Mouse (Mus musculus) small intestine, adult 2 months (tissue): ENCODE measurements around the gene Panx2.

ENCODE experiments used
- CTCF ChIP-seq: fragments of 200-500 bp; IDR thresholded peaks from 2 replicates; pipeline ENCODE4 v1.5.1; 2012; ENCODE audit warnings: low read depth, mild to moderate bottlenecking, control low read depth, inconsistent platforms, low read length, moderate library complexity, mixed read lengths; ENCODE audit not compliant: insufficient replicate concordance, insufficient read length; ENCODE audit errors: extremely low read depth
- POLR2A ChIP-seq: fragments of 200-500 bp; IDR thresholded peaks from 2 replicates; pipeline ENCODE4 v1.6.1; 2012; ENCODE audit warnings: low read depth, mild to moderate bottlenecking, control low read depth, inconsistent platforms, low read length, moderate library complexity

GRCm38 (mm10) chr15:89062518-89062910 lies 3.0 kb downstream of the Panx2 start:
- TF ChIP-seq POLR2A (no peak), CTCF (no peak)
